Mouse (Mus musculus): ENCODE results near the gene Mcm10.

DNA sequence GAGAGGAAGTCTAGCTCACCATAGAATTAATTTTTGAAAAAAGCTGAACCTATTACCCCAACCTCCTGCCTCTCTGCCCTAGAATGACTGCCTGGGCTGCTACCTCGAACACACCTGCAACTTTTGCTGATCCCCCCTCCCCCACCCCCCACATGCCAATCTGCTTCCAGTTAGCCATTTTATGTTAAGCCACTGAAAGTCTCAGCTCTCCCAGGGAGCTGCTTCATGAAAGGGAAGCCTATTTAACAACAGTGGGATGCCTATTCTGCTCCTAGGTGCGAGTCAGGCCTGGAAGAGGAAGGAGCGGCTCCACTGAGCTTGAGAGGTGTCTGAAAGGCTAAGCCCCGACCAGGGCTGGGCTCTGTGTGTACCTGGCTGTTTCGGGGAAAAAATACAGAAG lies 28.6 kb downstream of the Mcm10 start:
- TF ChIP-seq CTCF (IDR thresholded peaks at IDR 0.05; ENCODE audit: borderline replicate concordance, insufficient read depth, low read depth, low read length) (no peak), POLR2A (IDR thresholded peaks at IDR 0.05; ENCODE audit: borderline replicate concordance, insufficient read depth, low read length) (no peak)
